Mouse (Mus musculus) stomach, postnatal 0 days (tissue): ENCODE data around the gene Vps72.

ENCODE experiments used
- CTCF ChIP-seq: IDR thresholded peaks from 2 replicates; pipeline ENCODE4 v1.5.1; 2016; ENCODE audit warnings: antibody characterized with exemption, low read depth, mild to moderate bottlenecking, moderate library complexity
- EP300 ChIP-seq: optimal IDR thresholded peaks from 2 replicates; pipeline ENCODE3; 2016; ENCODE audit warnings: antibody characterized with exemption

GRCm38 (mm10) chr3:95161041-95161551 lies 50.3 kb downstream of the Vps72 start:
- TF ChIP-seq CTCF (no peak), EP300 (no peak)
